Mouse (Mus musculus): ENCODE data around the gene Dnaaf2.

GRCm38 (mm10) chr12:69238284-69238683 lies 40.1 kb upstream of the Dnaaf2 start:
- TF ChIP-seq EP300 (IDR thresholded peaks at IDR 0.05; ENCODE audit: low read depth): no peak
- TF ChIP-seq CTCF (IDR thresholded peaks at IDR 0.05; ENCODE audit: low read depth): no peak
